Mouse (Mus musculus) bone marrow macrophage, adult 2 months (primary cell): ENCODE data around the gene Gpr183. TPM values are rescaled to one million over a fixed set of nuclear protein-coding genes. Genes with fewer than 3 reads are reported as not detected.

Experiments
- H3K27ac ChIP-seq: 2 replicates; pipeline ENCODE4 v1.5.1; 2012; ENCODE audit warnings: low read depth, low read length; ENCODE audit not compliant: insufficient read depth
- H3K4me1 ChIP-seq: 2 replicates; pipeline ENCODE4 v1.6.1; 2012; ENCODE audit warnings: low read length; ENCODE audit not compliant: control insufficient read depth, insufficient read depth
- H3K4me3 ChIP-seq: 2 replicates; pipeline ENCODE4 v1.5.1; 2012; ENCODE audit warnings: mild to moderate bottlenecking, low read length, moderate library complexity; ENCODE audit not compliant: insufficient read depth
- CTCF ChIP-seq: IDR thresholded peaks from 2 replicates; pipeline ENCODE4 v1.5.1; 2012; ENCODE audit warnings: low read depth, mild to moderate bottlenecking, low read length, moderate library complexity
- POLR2A ChIP-seq: IDR thresholded peaks from 2 replicates; pipeline ENCODE4 v1.6.1; 2012; ENCODE audit warnings: mild to moderate bottlenecking, low read depth, low read length, borderline replicate concordance
- polyA plus RNA-seq: library from polyadenylated mRNA; stranded (reverse); fragments of >200 nt; gene quantifications from 2 replicates; pipeline ENCODE4 v1.2.4, GENCODE M21; 2012; ENCODE audit not compliant: missing spikeins, insufficient read depth, insufficient read length

Gpr183 gene
- polyA plus RNA-seq, 1 experiment, result 34.1 TPM

GRCm38 (mm10) chr14:122000346-122001105 is 35.5 kb upstream of the Gpr183 start:
- Histone ChIP-seq H3K27ac (no peak overlapping the region), H3K4me3 (no peak overlapping the region)

GRCm38 (mm10) chr14:121999455-121999854 is 34.5 kb upstream of the Gpr183 start:
- TF ChIP-seq CTCF (no peak), POLR2A (no peak)
- Histone ChIP-seq H3K27ac (no peak overlapping the region), H3K4me1 (peaks cover 62% of the 10 kb centered on the region), H3K4me3 (no peak overlapping the region)

More at GRCm38 (mm10) chr14:122000346-122001105, 35.5 kb upstream of the Gpr183 start:
- no peak for TF ChIP-seq POLR2A
- no peak for TF ChIP-seq CTCF
- peaks cover 60% of the 10 kb centered on the region for H3K4me1 ChIP-seq

GRCm38 (mm10) chr14:121996786-121997185 is 31.8 kb upstream of the Gpr183 start:
- peak overlapping the region; percentile 88 for H3K27ac ChIP-seq
- H3K4me3 ChIP-seq, result peak overlapping the region; percentile 33
- TF ChIP-seq POLR2A (peak; percentile 82; the same call in 1 of the 2 replicates), CTCF (no peak)
- H3K4me1 ChIP-seq, result peaks cover 75% of the 10 kb centered on the region

- no peak for TF ChIP-seq CTCF
- no peak for TF ChIP-seq POLR2A
- Histone ChIP-seq H3K4me1 (peaks cover 84% of the 10 kb centered on the region), H3K4me3 (no peak overlapping the region), H3K27ac (peak overlapping the region; percentile 88)
These were observed 30.5 kb upstream of the Gpr183 start for GRCm38 (mm10) chr14:121995557-121995870.

GRCm38 (mm10) chr14:121994846-121995556 is 30.0 kb upstream of the Gpr183 start:
- no peak for TF ChIP-seq CTCF
- TF ChIP-seq POLR2A, result no peak
- Histone ChIP-seq H3K4me3 (no peak overlapping the region), H3K27ac (peak overlapping the region; percentile 88), H3K4me1 (peaks cover 84% of the 10 kb centered on the region)

- TF ChIP-seq CTCF (no peak), POLR2A (no peak)
- H3K4me1 ChIP-seq, result peaks cover 83% of the 10 kb centered on the region
- H3K4me3 ChIP-seq, result no peak overlapping the region
- peak overlapping the region; percentile 84 for H3K27ac ChIP-seq
These were observed 29.2 kb upstream of the Gpr183 start for GRCm38 (mm10) chr14:121994171-121994700.

GRCm38 (mm10) chr14:121993616-121994015 is 28.6 kb upstream of the Gpr183 start:
- H3K4me1 ChIP-seq, result peaks cover 84% of the 10 kb centered on the region
- peak overlapping the region; percentile 17; the same call in 1 of the 2 replicates for H3K27ac ChIP-seq
- TF ChIP-seq POLR2A (no peak), CTCF (no peak)
- H3K4me3 ChIP-seq, result no peak overlapping the region

- H3K4me3 ChIP-seq, result no peak overlapping the region
- H3K27ac ChIP-seq, result peak overlapping the region; percentile 69
- H3K4me1 ChIP-seq, result peaks cover 85% of the 10 kb centered on the region
- TF ChIP-seq POLR2A (no peak), CTCF (no peak)
These were observed 27.6 kb upstream of the Gpr183 start for GRCm38 (mm10) chr14:121992395-121993280.

GRCm38 (mm10) chr14:121991921-121992320 is 26.9 kb upstream of the Gpr183 start:
- Histone ChIP-seq H3K27ac (peak overlapping the region; percentile 69), H3K4me3 (no peak overlapping the region), H3K4me1 (peaks cover 87% of the 10 kb centered on the region)
- TF ChIP-seq CTCF (no peak), POLR2A (no peak)
